Mouse (Mus musculus): Measurements from ENCODE around the gene Brd9. TPM values are rescaled to one million over a fixed set of nuclear protein-coding genes. Genes with fewer than 3 reads are reported as not detected.

Gene Brd9
- polyA plus RNA-seq (2016; fragmentation: Nextera tagmentation; extraction: Ambion mirVana): 83.8 and 88.4 TPM in 2 replicates

- peak within 1 kb of the TSS; percentile 79 for H3K4me3 ChIP-seq
- under 1% methylated on average over 82 of the region's 82 CpGs for WGBS
- peaks cover 37% of the 10 kb centered on the region for H3K36me3 ChIP-seq
- H3K27me3 ChIP-seq: no peaks in the 10 kb centered on the region
- H3K9ac ChIP-seq: peak within 1 kb of the TSS; percentile 79
- no peaks in the 10 kb centered on the region for H3K9me3 ChIP-seq (replicated peaks)
- H3K4me2 ChIP-seq (replicated peaks): peak within 1 kb of the TSS; percentile 77
- peak; percentile 97 for ATAC-seq (ENCODE audit: low FRiP score)
- peak within 1 kb of the TSS; percentile 87 for H3K27ac ChIP-seq
- peaks cover 14% of the 10 kb centered on the region for H3K4me1 ChIP-seq
Observed at GRCm38 (mm10) chr13:73937321-73938176, at the start of gene Brd9, which contains the start of gene Trip13. Gene Brd9 (plus strand): TSS chr13:73937811. Gene Trip13 (minus strand): TSS chr13:73937784.

- WGBS: 50% methylated on average over 6 of the region's 6 CpGs
- Histone ChIP-seq H3K36me3 (no peaks in the 10 kb centered on the region), H3K9me3 (replicated peaks) (no peaks in the 10 kb centered on the region), H3K4me2 (replicated peaks) (no peak overlapping the region), H3K4me1 (0 out of 2 replicates have a peak, but pooled peaks cover 1% of the 10 kb centered on the region), H3K9ac (no peak overlapping the region), H3K4me3 (no peak overlapping the region), H3K27ac (no peak overlapping the region), H3K27me3 (no peaks in the 10 kb centered on the region)
- no peak for ATAC-seq (ENCODE audit: low FRiP score)
Observed at GRCm38 (mm10) chr13:73892493-73893178, 45.0 kb upstream of the Brd9 start.

GRCm38 (mm10) chr13:73897561-73897960 is 40.0 kb upstream of the Brd9 start:
- Histone ChIP-seq H3K4me1 (no peaks in the 10 kb centered on the region), H3K4me3 (no peak overlapping the region), H3K9me3 (replicated peaks) (no peaks in the 10 kb centered on the region), H3K9ac (no peak overlapping the region), H3K36me3 (no peaks in the 10 kb centered on the region), H3K27ac (no peak overlapping the region), H3K27me3 (no peaks in the 10 kb centered on the region), H3K4me2 (replicated peaks) (no peak overlapping the region)
- 77% methylated on average over 3 of the region's 3 CpGs for WGBS
- ATAC-seq (ENCODE audit: low FRiP score): no peak

- H3K27me3 ChIP-seq: no peaks in the 10 kb centered on the region
- H3K4me1 ChIP-seq: no peaks in the 10 kb centered on the region
- H3K9ac ChIP-seq: no peak overlapping the region
- no peak overlapping the region for H3K4me3 ChIP-seq
- 82% methylated on average over 5 of the region's 5 CpGs for WGBS
- no peak for ATAC-seq (ENCODE audit: low FRiP score)
- no peak overlapping the region for H3K4me2 ChIP-seq (replicated peaks)
- no peaks in the 10 kb centered on the region for H3K36me3 ChIP-seq
- no peak overlapping the region for H3K27ac ChIP-seq
- no peaks in the 10 kb centered on the region for H3K9me3 ChIP-seq (replicated peaks)
Observed at GRCm38 (mm10) chr13:73907136-73907535, 30.5 kb upstream of the Brd9 start.

- ATAC-seq (ENCODE audit: low FRiP score): peak; percentile 58; the same call in 1 of the 2 replicates
- Histone ChIP-seq H3K4me2 (replicated peaks) (no peak overlapping the region), H3K27ac (no peak overlapping the region), H3K27me3 (no peaks in the 10 kb centered on the region), H3K4me1 (no peaks in the 10 kb centered on the region), H3K9ac (no peak overlapping the region), H3K9me3 (replicated peaks) (no peaks in the 10 kb centered on the region), H3K36me3 (peaks cover 3% of the 10 kb centered on the region; the same call in 1 of the 2 replicates), H3K4me3 (no peak overlapping the region)
- WGBS: 65% methylated on average over 2 of the region's 2 CpGs
Observed at GRCm38 (mm10) chr13:73907683-73908412, 29.8 kb upstream of the Brd9 start.

GRCm38 (mm10) chr13:73913066-73913465 is 24.5 kb upstream of the Brd9 start:
- 95% methylated on average over 4 of the region's 4 CpGs for WGBS
- Histone ChIP-seq H3K27me3 (no peaks in the 10 kb centered on the region), H3K9me3 (replicated peaks) (no peaks in the 10 kb centered on the region), H3K36me3 (peaks cover 47% of the 10 kb centered on the region), H3K4me2 (replicated peaks) (no peak overlapping the region), H3K27ac (no peak overlapping the region), H3K4me3 (no peak overlapping the region), H3K4me1 (no peaks in the 10 kb centered on the region), H3K9ac (no peak overlapping the region)
- no peak for ATAC-seq (ENCODE audit: low FRiP score)

GRCm38 (mm10) chr13:73932201-73932600 is 5.4 kb upstream of the Brd9 start:
- no peak overlapping the region for H3K27ac ChIP-seq
- H3K27me3 ChIP-seq: no peaks in the 10 kb centered on the region
- peaks cover 38% of the 10 kb centered on the region for H3K36me3 ChIP-seq
- WGBS: 90% methylated on average over 10 of the region's 10 CpGs
- no peak for ATAC-seq (ENCODE audit: low FRiP score)
- no peak overlapping the region for H3K4me3 ChIP-seq
- no peak overlapping the region for H3K4me2 ChIP-seq (replicated peaks)
- no peaks in the 10 kb centered on the region for H3K9me3 ChIP-seq (replicated peaks)
- H3K4me1 ChIP-seq: peaks cover 8% of the 10 kb centered on the region
- H3K9ac ChIP-seq: no peak overlapping the region

GRCm38 (mm10) chr13:73936938-73937320 is 682 bp upstream of the Brd9 start:
- Histone ChIP-seq H3K9me3 (replicated peaks) (no peaks in the 10 kb centered on the region), H3K4me3 (peak overlapping the region; percentile 79), H3K27me3 (no peaks in the 10 kb centered on the region), H3K4me1 (peaks cover 14% of the 10 kb centered on the region), H3K36me3 (peaks cover 31% of the 10 kb centered on the region), H3K27ac (no peak overlapping the region), H3K9ac (peak overlapping the region; percentile 79), H3K4me2 (replicated peaks) (peak overlapping the region; percentile 77)
- WGBS: 16% methylated on average over 5 of the region's 5 CpGs
- ATAC-seq (ENCODE audit: low FRiP score): peak; percentile 44; the same call in 1 of the 2 replicates

- H3K9me3 ChIP-seq (replicated peaks): no peaks in the 10 kb centered on the region
- H3K36me3 ChIP-seq: peaks cover 43% of the 10 kb centered on the region
- peak overlapping the region; percentile 79 for H3K4me3 ChIP-seq
- 51% methylated on average over 13 of the region's 13 CpGs for WGBS
- H3K27me3 ChIP-seq: no peaks in the 10 kb centered on the region
- peak overlapping the region; percentile 77 for H3K4me2 ChIP-seq (replicated peaks)
- peak overlapping the region; percentile 79 for H3K9ac ChIP-seq
- peaks cover 14% of the 10 kb centered on the region for H3K4me1 ChIP-seq
- H3K27ac ChIP-seq: peak overlapping the region; percentile 87
- peak; percentile 11; the same call in 1 of the 2 replicates for ATAC-seq (ENCODE audit: low FRiP score)
Observed at GRCm38 (mm10) chr13:73938177-73938560, 558 bp downstream of the Brd9 start.

- Histone ChIP-seq H3K9me3 (replicated peaks) (no peaks in the 10 kb centered on the region), H3K4me2 (replicated peaks) (no peak overlapping the region), H3K4me3 (no peak overlapping the region), H3K9ac (no peak overlapping the region), H3K4me1 (peaks cover 14% of the 10 kb centered on the region), H3K36me3 (peaks cover 53% of the 10 kb centered on the region), H3K27ac (no peak overlapping the region), H3K27me3 (no peaks in the 10 kb centered on the region)
- no peak for ATAC-seq (ENCODE audit: low FRiP score)
- 95% methylated on average over 5 of the region's 5 CpGs for whole genome bisulfite sequencing
Observed at GRCm38 (mm10) chr13:73939101-73939500, 1.5 kb downstream of the Brd9 start.

GRCm38 (mm10) chr13:73944606-73945005 is 7.0 kb downstream of the Brd9 start:
- H3K27me3 ChIP-seq: no peaks in the 10 kb centered on the region
- H3K9ac ChIP-seq: no peak overlapping the region
- H3K36me3 ChIP-seq: peaks cover 93% of the 10 kb centered on the region
- H3K4me1 ChIP-seq: no peaks in the 10 kb centered on the region
- H3K4me3 ChIP-seq: no peak overlapping the region
- WGBS: 94% methylated on average over 9 of the region's 9 CpGs
- H3K27ac ChIP-seq: no peak overlapping the region
- H3K4me2 ChIP-seq (replicated peaks): no peak overlapping the region
- H3K9me3 ChIP-seq (replicated peaks): no peaks in the 10 kb centered on the region
- ATAC-seq (ENCODE audit: low FRiP score): no peak

All from hindbrain, embryonic 12.5 days (tissue).